Mouse (Mus musculus): ENCODE results near the gene Gm7970. TPM values are rescaled to one million over a fixed set of nuclear protein-coding genes. Genes with fewer than 3 reads are reported as not detected.

The Gm7970 gene
- polyA plus RNA-seq (2012; ENCODE audit: low replicate concordance): not detected in 2 replicates

DNA sequence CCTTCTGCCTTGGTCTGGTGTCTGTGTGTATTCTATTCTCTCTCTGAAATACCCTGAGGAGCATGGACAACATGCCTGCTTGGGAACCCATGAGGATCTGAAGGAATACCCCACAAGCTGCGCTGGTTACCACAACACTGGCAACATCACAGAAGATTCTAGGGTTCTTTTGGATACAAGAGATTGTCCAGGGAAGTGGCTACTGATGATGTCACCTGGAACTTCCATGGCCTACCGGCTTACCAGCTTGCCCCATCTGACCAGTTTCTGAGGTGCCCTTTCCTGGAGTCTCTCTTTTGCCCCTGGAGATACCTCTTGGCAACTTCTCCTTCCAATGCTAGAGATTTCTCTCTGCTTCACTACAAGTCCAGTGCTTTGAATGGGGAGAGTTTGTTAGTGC is at the start of gene Gm7970:
Gene Gm7970, minus strand, starts transcription at position 101 of the 400 bp plus-strand sequence.

DNA sequence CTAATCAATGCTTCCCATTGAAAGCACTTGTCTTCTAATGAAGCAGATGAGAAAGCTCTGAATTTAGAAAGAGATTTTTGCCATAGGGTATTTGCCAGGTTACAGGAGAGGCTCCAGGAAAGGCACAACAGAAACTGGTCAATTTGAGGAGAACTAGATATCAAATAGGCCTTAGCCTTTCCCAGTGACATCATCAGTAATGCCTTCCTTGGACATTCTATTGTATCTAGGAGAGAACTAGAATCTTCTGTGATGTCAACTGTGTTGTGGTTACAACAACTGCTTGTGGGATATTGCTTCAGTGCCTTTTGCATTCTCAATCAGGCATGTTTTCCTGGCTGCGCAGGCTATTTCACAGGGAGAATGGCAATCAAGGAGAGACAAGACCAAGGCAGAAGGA is 17.5 kb upstream of the Gm7970 start, which contains the start of gene 1700049E17Rik2:
Gene 1700049E17Rik2, plus strand, starts transcription at position 301 of the 400 bp plus-strand sequence.

Other genes with a start within 250 kb of the Gm7970 start
- gene Gm5798, start 207.0 kb downstream of the Gm7970 start, polyA plus RNA-seq (2012; ENCODE audit: low replicate concordance): not detected in 2 replicates
- gene Gm7945, start 169.2 kb downstream of the Gm7970 start, polyA plus RNA-seq (2012; ENCODE audit: low replicate concordance): not detected in 2 replicates
- gene Gm6482, start 147.3 kb downstream of the Gm7970 start, polyA plus RNA-seq (2012; ENCODE audit: low replicate concordance): not detected in 2 replicates
- not detected in 2 replicates for gene Gm7954, start 102.1 kb downstream of the Gm7970 start, polyA plus RNA-seq (2012; ENCODE audit: low replicate concordance)
- not detected in 2 replicates for gene Gm3486, start 66.1 kb downstream of the Gm7970 start, polyA plus RNA-seq (2012; ENCODE audit: low replicate concordance)
- not detected in 2 replicates for gene 1700049E17Rik2, start 17.6 kb upstream of the Gm7970 start, polyA plus RNA-seq (2012; ENCODE audit: low replicate concordance)
- gene Gm3072, start 69.0 kb upstream of the Gm7970 start, polyA plus RNA-seq (2012; ENCODE audit: low replicate concordance): not detected in 2 replicates
- gene Gm3676, start 90.9 kb upstream of the Gm7970 start, polyA plus RNA-seq (2012; ENCODE audit: low replicate concordance): not detected in 2 replicates
- gene Gm8068, start 146.3 kb upstream of the Gm7970 start, polyA plus RNA-seq (2012; ENCODE audit: low replicate concordance): not detected in 2 replicates
- not detected in 2 replicates for gene Gm7929, start 195.0 kb upstream of the Gm7970 start, polyA plus RNA-seq (2012; ENCODE audit: low replicate concordance)
- not detected in 2 replicates for gene Gm47189, start 216.9 kb upstream of the Gm7970 start, polyA plus RNA-seq (2012; ENCODE audit: low replicate concordance)